Comparison of ENCODE assay signal across 9 mouse cellular contexts in the genomic region with DNA sequence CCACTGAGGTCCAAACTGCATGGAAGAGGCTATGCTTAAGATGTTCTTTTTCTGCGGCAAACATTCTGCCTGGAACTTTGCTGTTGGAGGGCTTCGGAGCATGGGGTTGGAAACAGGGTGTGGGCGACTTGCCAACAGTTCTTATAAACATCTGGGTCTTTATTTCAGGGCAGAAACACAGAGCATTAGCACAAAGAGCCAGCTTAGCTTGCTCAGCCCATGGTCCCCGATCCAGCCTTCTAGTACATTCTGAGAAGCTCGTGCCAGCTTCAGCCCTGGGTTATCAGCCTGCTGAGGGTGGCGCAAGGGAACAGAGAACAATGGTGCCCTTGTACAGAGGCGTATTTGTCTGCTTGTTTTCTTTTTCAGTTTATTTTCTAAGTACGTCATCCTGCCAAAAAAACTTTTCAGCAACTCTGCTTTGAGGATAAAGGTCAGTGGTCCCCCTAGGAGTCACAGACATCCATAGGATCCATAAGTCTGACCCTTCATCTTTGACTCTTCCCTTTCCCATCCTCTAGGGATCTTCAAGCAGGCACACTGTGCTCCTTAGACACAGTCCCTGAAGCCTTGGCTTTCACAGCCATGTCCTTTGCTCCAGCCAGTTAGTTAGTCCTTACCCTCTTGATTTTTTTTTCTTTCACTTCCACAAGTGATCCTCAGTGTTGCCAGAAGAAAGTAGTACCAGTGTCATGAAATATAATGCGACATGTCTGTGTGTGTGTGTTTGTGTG. TPM values are rescaled to one million over a fixed set of nuclear protein-coding genes. Genes with fewer than 3 reads are reported as not detected.
DNase-seq lines count a peak whose midpoint lies in the region; ATAC-seq lines count a peak whose summit lies in the region.
"Had no signal": no experiment of that assay in that cellular context is flagged by ENCODE, and none has a peak within 500 bp of the region (broad histone marks: within the 10 kb centered on the region; RNA-seq: fewer than 3 reads in every experiment).

No protein-coding gene starts in this region.

- no peak overlapping the region for H3K4me2 ChIP-seq in kidney, embryonic 15.5 days

- no peak overlapping the region for H3K9ac ChIP-seq in kidney, embryonic 15.5 days
- H3K9ac ChIP-seq: liver, embryonic 14.5 days had no signal

- H3K4me1 ChIP-seq in heart, embryonic 10.5 days: no peaks in the 10 kb centered on the region
- H3K4me1 ChIP-seq in kidney, embryonic 15.5 days: no peaks in the 10 kb centered on the region; the same call in 1 of the 2 replicates

- no peaks in the 10 kb centered on the region for H3K9me3 ChIP-seq in heart, embryonic 10.5 days
- no peaks in the 10 kb centered on the region for H3K9me3 ChIP-seq in kidney, embryonic 15.5 days (replicated peaks)

- H3K36me3 ChIP-seq in heart, embryonic 10.5 days: no peaks in the 10 kb centered on the region
- no peaks in the 10 kb centered on the region for H3K36me3 ChIP-seq in kidney, embryonic 15.5 days

- no peak overlapping the region for H3K4me3 ChIP-seq in heart, embryonic 10.5 days
- H3K4me3 ChIP-seq in kidney, embryonic 15.5 days (replicated peaks): no peak overlapping the region

- peak; percentile 62 to 68 for DNase-seq in heart, adult 18-20 months
- DNase-seq in heart, embryonic 10.5 days (ENCODE audit: low spot score): no peak
- peak; percentile 34 for DNase-seq in adrenal gland, postnatal 25 days
- DNase-seq in gastrocnemius, postnatal 10 days: peak; percentile 38
- DNase-seq in left cerebral cortex, adult 18-20 months (ENCODE audit: low spot score in 2 of 2): peak; percentile 23 to 35
- DNase-seq in right cerebral cortex, postnatal 10 days (ENCODE audit: low spot score in 2 of 2): peak; percentile 34 to 36
- DNase-seq in kidney, adult 11 months: no peak

- H3K27me3 ChIP-seq in heart, embryonic 10.5 days (ENCODE audit: insufficient read depth, poor library complexity, severe bottlenecking): no peaks in the 10 kb centered on the region
- no peaks in the 10 kb centered on the region for H3K27me3 ChIP-seq in kidney, embryonic 15.5 days

- ATAC-seq in kidney, embryonic 15.5 days (replicated peaks; ENCODE audit: low FRiP score): no peak

- H3K27ac ChIP-seq in heart, embryonic 10.5 days: no peak overlapping the region
- no peak overlapping the region for H3K27ac ChIP-seq in kidney, embryonic 15.5 days
- H3K27ac ChIP-seq: liver, embryonic 14.5 days had no signal

- 71% methylated on average over 9 of the region's 9 CpGs for WGBS in heart, embryonic 10.5 days
- 71% methylated on average over 9 of the region's 9 CpGs for WGBS in kidney, embryonic 15.5 days

RNA-seq across cellular contexts. Expression of a gene that starts 4.5 kb away (rescaled TPM):
- not detected for total RNA-seq in heart, adult 18-20 months (2021)
- 0.27 and 0.34 TPM in 2 replicates for polyA plus RNA-seq in heart, embryonic 10.5 days (2016; fragmentation: Nextera tagmentation; extraction: Ambion mirVana)
- total RNA-seq in adrenal gland, postnatal 25 days (2021): not detected in 2 replicates
- not detected for total RNA-seq in gastrocnemius, postnatal 10 days (2021)
- total RNA-seq in left cerebral cortex, adult 18-20 months (2021): not detected
- polyA plus RNA-seq in kidney, embryonic 15.5 days (2015; fragmentation: Nextera tagmentation; extraction: Ambion mirVana): 0.17 and 0.21 TPM in 2 replicates
- polyA plus RNA-seq: liver, embryonic 14.5 days had no signal

RNA-seq across cellular contexts. Expression of a gene that starts 22.9 kb away (rescaled TPM):
- 10 to 100 TPM; 76.3 to 86.9 TPM for total RNA-seq in heart, adult 18-20 months (2021)
- polyA plus RNA-seq in heart, embryonic 10.5 days (2016; fragmentation: Nextera tagmentation; extraction: Ambion mirVana): 4.1 and 5.9 TPM in 2 replicates
- 63.7 and 97.1 TPM in 2 replicates for total RNA-seq in adrenal gland, postnatal 25 days (2021)
- total RNA-seq in gastrocnemius, postnatal 10 days (2021): 10 to 100 TPM; 32.1 to 42.3 TPM
- total RNA-seq in left cerebral cortex, adult 18-20 months (2021): 10 to 100 TPM; 20.6 to 21.3 TPM
- polyA plus RNA-seq in kidney, embryonic 15.5 days (2015; fragmentation: Nextera tagmentation; extraction: Ambion mirVana): 3.8 and 4.4 TPM in 2 replicates

Comparison
In these comparisons a context has a peak if more than half of its experiments do, and no peak if none do; other contexts are left out.
1. DNase-seq: peak in heart, adult 18-20 months (2 of 2), adrenal gland, postnatal 25 days (single experiment), gastrocnemius, postnatal 10 days (single experiment), left cerebral cortex, adult 18-20 months (2 of 2) and right cerebral cortex, postnatal 10 days (2 of 2); none in heart, embryonic 10.5 days (single experiment) and kidney, adult 11 months (single experiment).